Mouse (Mus musculus): ENCODE measurements around the gene Wwtr1. TPM values are rescaled to one million over a fixed set of nuclear protein-coding genes. Genes with fewer than 3 reads are reported as not detected.

Gene Wwtr1
- total RNA-seq, 2 experiments from 2014 or later, result 22.9 to 25.2 TPM

- intact Hi-C loops (cut with DNase I), result no loop called here
- no peak for DNase-seq
These were observed 48.6 kb downstream of the Wwtr1 start for GRCm38 (mm10) chr3:57527154-57527553.

GRCm38 (mm10) chr3:57523093-57523492 is 52.6 kb downstream of the Wwtr1 start:
- no peak for DNase-seq
- intact Hi-C loops (cut with DNase I), result no loop called here

- intact Hi-C loops (cut with DNase I), result no loop called here
- DNase-seq, result no peak
These were observed 53.8 kb downstream of the Wwtr1 start for GRCm38 (mm10) chr3:57521876-57522275.

GRCm38 (mm10) chr3:57519995-57520394 is 55.7 kb downstream of the Wwtr1 start:
- intact Hi-C loops (cut with DNase I), result no loop called here
- no peak for DNase-seq

- intact Hi-C loops (cut with DNase I), result no loop called here
- no peak for DNase-seq
These were observed 59.6 kb downstream of the Wwtr1 start for GRCm38 (mm10) chr3:57516146-57516545.

- intact Hi-C loops (cut with DNase I), result no loop called here
- no peak for DNase-seq
These were observed 60.7 kb downstream of the Wwtr1 start for GRCm38 (mm10) chr3:57515044-57515443.

GRCm38 (mm10) chr3:57511816-57512586 is 63.7 kb downstream of the Wwtr1 start:
- intact Hi-C loops (cut with DNase I), result loop anchor here (5.0 kb wide), 1 partner anchor 60 kb away; no protein-coding TSS in a partner anchor
- DNase-seq, result peak; percentile 27 to 42

GRCm38 (mm10) chr3:57509945-57510675 is 65.6 kb downstream of the Wwtr1 start:
- intact Hi-C loops (cut with DNase I), result loop anchor here (5.0 kb wide), 2 partner anchors 38 to 62 kb away; no protein-coding TSS in a partner anchor
- DNase-seq, result no peak

GRCm38 (mm10) chr3:57505991-57506390 is 69.7 kb downstream of the Wwtr1 start:
- intact Hi-C loops (cut with DNase I), result loop anchor here (5.0 kb wide), 1 partner anchor 34 kb away; no protein-coding TSS in a partner anchor
- DNase-seq, result peak; percentile 64 to 67

GRCm38 (mm10) chr3:57504756-57505155 is 71.0 kb downstream of the Wwtr1 start:
- intact Hi-C loops (cut with DNase I), result loop anchor here (5.0 kb wide), 1 partner anchor 32 kb away; no protein-coding TSS in a partner anchor
- DNase-seq, result no peak

- DNase-seq, result no peak
- intact Hi-C loops (cut with DNase I), result no loop called here
These were observed 74.0 kb downstream of the Wwtr1 start for GRCm38 (mm10) chr3:57501596-57502220.

- DNase-seq, result no peak
- intact Hi-C loops (cut with DNase I), result no loop called here
These were observed 74.9 kb downstream of the Wwtr1 start for GRCm38 (mm10) chr3:57500846-57501245.

- intact Hi-C loops (cut with DNase I), result no loop called here
- DNase-seq, result no peak
These were observed 77.9 kb downstream of the Wwtr1 start for GRCm38 (mm10) chr3:57497791-57498190.

- DNase-seq, result no peak
- intact Hi-C loops (cut with DNase I), result no loop called here
These were observed 79.3 kb downstream of the Wwtr1 start for GRCm38 (mm10) chr3:57496428-57496827.

- intact Hi-C loops (cut with DNase I), result loop anchor here (5.0 kb wide), 1 partner anchor 90 kb away; the partner anchor contains the start of gene Wwtr1
- DNase-seq, result no peak
These were observed 88.1 kb downstream of the Wwtr1 start for GRCm38 (mm10) chr3:57487455-57488153.

GRCm38 (mm10) chr3:57486068-57486467 is 89.6 kb downstream of the Wwtr1 start:
- intact Hi-C loops (cut with DNase I), result loop anchor here (5.0 kb wide), 1 partner anchor 91 kb away; the partner anchor contains the start of gene Wwtr1
- no peak for DNase-seq

- intact Hi-C loops (cut with DNase I), result no loop called here
These were observed 93.7 kb downstream of the Wwtr1 start for GRCm38 (mm10) chr3:57481981-57482380.

GRCm38 (mm10) chr3:57480640-57481039 is 95.1 kb downstream of the Wwtr1 start:
- intact Hi-C loops (cut with DNase I), result no loop called here
- DNase-seq, result no peak

More at GRCm38 (mm10) chr3:57481981-57482380, 93.7 kb downstream of the Wwtr1 start:
- no peak for DNase-seq

- intact Hi-C loops (cut with DNase I), result loop anchor here (5.0 kb wide), 1 partner anchor 33 kb away; no protein-coding TSS in a partner anchor
- DNase-seq, result no peak
These were observed 101.3 kb downstream of the Wwtr1 start for GRCm38 (mm10) chr3:57474421-57474820.

- intact Hi-C loops (cut with DNase I), result loop anchor here (5.0 kb wide), 1 partner anchor 35 kb away; no protein-coding TSS in a partner anchor
- no peak for DNase-seq
These were observed 103.3 kb downstream of the Wwtr1 start for GRCm38 (mm10) chr3:57472407-57472806.
